Mouse (Mus musculus) ES-E14 (cell line): ENCODE results near the gene Commd9. TPM values are rescaled to one million over a fixed set of nuclear protein-coding genes. Genes with fewer than 3 reads are reported as not detected.

Experiments used
- DNase-seq: peaks from one replicate; pipeline ENCODE4 v3.0.0-alpha.2; 2013; ENCODE audit warnings: low read depth, low spot score
- H3K27ac ChIP-seq: 2 replicates; pipeline ENCODE4 v1.5.1; 2012; ENCODE audit warnings: low read depth, mild to moderate bottlenecking, low read length, moderate library complexity, mixed read lengths; ENCODE audit not compliant: poor library complexity, insufficient read depth, severe bottlenecking
- H3K36me3 ChIP-seq: 2 replicates; pipeline ENCODE4 v1.6.1; 2012; ENCODE audit warnings: mild to moderate bottlenecking, low read length, moderate library complexity, mixed read lengths; ENCODE audit not compliant: control insufficient read depth, poor library complexity, insufficient read depth, severe bottlenecking
- H3K4me1 ChIP-seq, 2 experiments: fragments of 150-350 bp in 1 of 2; sonication (generic) in 1 of 2; 2 replicates each; pipeline ENCODE4 v1.6.1; 2012; ENCODE audit warnings: low read length in 2 of 2, mild to moderate bottlenecking in 1 of 2, mixed read lengths in 1 of 2; ENCODE audit not compliant: control insufficient read depth in 2 of 2, insufficient read depth in 2 of 2, poor library complexity in 1 of 2
- H3K4me3 ChIP-seq, 2 experiments: fragments of 150-350 bp in 1 of 2; sonication (generic) in 1 of 2; 2 replicates each; pipeline ENCODE4 v1.5.1; 2012; ENCODE audit warnings: low read length in 2 of 2, low read depth in 1 of 2, mild to moderate bottlenecking in 1 of 2, mixed read lengths in 1 of 2; ENCODE audit not compliant: insufficient read depth in 1 of 2, poor library complexity in 1 of 2, severe bottlenecking in 1 of 2
- H3K9ac ChIP-seq: 2 replicates; pipeline ENCODE4 v1.6.1; 2012; ENCODE audit warnings: low read depth, mild to moderate bottlenecking, low read length, mixed read lengths; ENCODE audit not compliant: poor library complexity, insufficient read depth, severe bottlenecking
- H3K9me3 ChIP-seq: fragments of 150-350 bp; sonication (generic); 2 replicates; pipeline ENCODE4 v1.6.1; 2012; ENCODE audit warnings: low read depth, mild to moderate bottlenecking, low read length; ENCODE audit not compliant: control insufficient read depth, insufficient read depth
- CHD2 ChIP-seq: IDR thresholded peaks from 2 replicates; pipeline ENCODE4 v1.6.1; 2014; ENCODE audit warnings: mild to moderate bottlenecking, low read depth, low read length, inconsistent platforms
- HCFC1 ChIP-seq: IDR thresholded peaks from 2 replicates; pipeline ENCODE4 v1.6.1; 2012; ENCODE audit warnings: low read length, inconsistent platforms, borderline replicate concordance; ENCODE audit not compliant: insufficient read depth
- MAFK ChIP-seq: IDR thresholded peaks from 2 replicates; pipeline ENCODE4 v1.6.1; 2014; ENCODE audit warnings: mild to moderate bottlenecking, low read depth, low read length, inconsistent platforms; ENCODE audit not compliant: insufficient read depth
- ZC3H11A ChIP-seq: IDR thresholded peaks from 2 replicates; pipeline ENCODE4 v1.6.1; 2012; ENCODE audit warnings: low read depth, mild to moderate bottlenecking, inconsistent platforms, low read length, borderline replicate concordance
- ZNF384 ChIP-seq: IDR thresholded peaks from 2 replicates; pipeline ENCODE4 v1.6.1; 2012; ENCODE audit warnings: low read depth, low read length, inconsistent platforms
- in situ Hi-C, 2 experiments: fragments of 600-800 bp; cut with MboI; formaldehyde crosslinking; loops; one replicate each; pipeline ENCODE4 v1.15.1; 2025; ENCODE audit warnings: low sequenced_read_pairs in 2 of 2, inconsistent platforms in 1 of 2; ENCODE audit not compliant: unreplicated experiment in 2 of 2
- total RNA-seq: library from RNA; depleted of rRNA; stranded (reverse); fragments of 300-350 nt; gene quantifications from 2 replicates; pipeline ENCODE4 v1.2.3, GENCODE M21; 2012

Gene Commd9
- total RNA-seq, 1 experiment: 37.2 TPM

- DNase-seq: no peak
- no peak for TF ChIP-seq ZNF384
- no peak for TF ChIP-seq MAFK
- TF ChIP-seq CHD2: no peak
- no peak for TF ChIP-seq HCFC1
- TF ChIP-seq ZC3H11A: no peak
- Histone ChIP-seq H3K9me3 (no peaks in the 10 kb centered on the region), H3K9ac (no peak overlapping the region), H3K4me3 (no peak overlapping the region), H3K36me3 (no peaks in the 10 kb centered on the region), H3K4me1 (no peaks in the 10 kb centered on the region; a peak in 1 of 4 replicates), H3K27ac (no peak overlapping the region)
- in situ Hi-C loops: no loop called here
These were observed 1.8 kb upstream of the Commd9 start for GRCm38 (mm10) chr2:101884286-101884685.

DNA sequence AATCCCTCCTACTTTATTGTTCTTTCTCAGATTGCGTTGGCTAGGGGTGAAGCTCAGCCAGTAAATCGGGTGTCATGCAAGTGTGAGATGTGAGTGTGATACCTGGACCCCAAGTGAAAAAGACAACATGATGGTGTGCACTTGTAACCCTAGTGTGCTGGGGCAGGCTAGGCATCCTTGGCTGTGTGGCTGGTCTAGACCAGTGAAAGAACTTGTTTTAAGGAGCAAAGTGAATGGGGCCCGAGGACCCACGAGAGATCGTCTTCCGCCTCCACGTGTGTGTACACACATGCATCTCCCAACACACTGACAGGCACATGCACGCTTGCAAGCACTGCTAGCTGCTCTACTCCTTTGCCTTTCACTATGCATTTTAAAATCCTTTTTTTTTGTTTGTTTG, 2.8 kb downstream of the Commd9 start:
- in situ Hi-C loops: no loop called here
- no peaks in the 10 kb centered on the region; a peak in 1 of 4 replicates for H3K4me1 ChIP-seq

DNA sequence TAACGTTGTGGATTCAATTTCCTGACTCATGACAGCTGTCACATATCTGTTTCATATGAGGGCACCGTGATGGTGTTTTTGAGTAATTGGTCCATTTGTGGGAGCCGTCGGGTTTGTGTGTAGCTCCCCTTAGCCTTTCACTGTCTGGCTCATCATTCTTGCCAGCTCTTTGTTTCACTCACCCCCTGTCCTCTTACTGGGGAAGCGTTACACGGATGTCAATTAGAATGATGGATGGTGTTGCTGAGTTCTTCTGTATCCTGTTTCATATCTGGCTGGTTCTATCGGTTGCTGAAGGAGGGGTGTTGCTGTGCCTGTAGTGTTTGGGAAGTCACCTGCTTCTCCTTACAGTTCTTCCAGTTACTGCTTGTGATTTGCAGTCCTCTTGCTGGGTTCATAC, 5.1 kb downstream of the Commd9 start:
- Histone ChIP-seq H3K36me3 (peaks cover 5% of the 10 kb centered on the region), H3K4me3 (no peak overlapping the region), H3K9me3 (no peaks in the 10 kb centered on the region), H3K9ac (no peak overlapping the region), H3K27ac (no peak overlapping the region), H3K4me1 (no peaks in the 10 kb centered on the region; a peak in 1 of 4 replicates)
- in situ Hi-C loops: no loop called here
- no peak for DNase-seq
- TF ChIP-seq ZNF384 (no peak), MAFK (no peak), ZC3H11A (no peak), CHD2 (no peak), HCFC1 (no peak)

More for the DNA sequence above, 2.8 kb downstream of the Commd9 start:
- H3K27ac ChIP-seq: no peak overlapping the region
- TF ChIP-seq HCFC1 (no peak), MAFK (no peak), CHD2 (no peak), ZC3H11A (no peak), ZNF384 (no peak)
- no peak overlapping the region for H3K4me3 ChIP-seq
- no peaks in the 10 kb centered on the region for H3K9me3 ChIP-seq
- no peaks in the 10 kb centered on the region for H3K36me3 ChIP-seq
- no peak for DNase-seq
- H3K9ac ChIP-seq: no peak overlapping the region

- no peak for DNase-seq
- no peak overlapping the region for H3K4me3 ChIP-seq
- in situ Hi-C loops: no loop called here
- H3K9me3 ChIP-seq: no peaks in the 10 kb centered on the region
- H3K27ac ChIP-seq: no peak overlapping the region
- no peak overlapping the region for H3K9ac ChIP-seq
- H3K4me1 ChIP-seq: no peaks in the 10 kb centered on the region
- no peak for TF ChIP-seq MAFK
- no peak for TF ChIP-seq ZC3H11A
- no peak for TF ChIP-seq ZNF384
- no peak for TF ChIP-seq HCFC1
- no peak for TF ChIP-seq CHD2
- H3K36me3 ChIP-seq: peaks cover 10% of the 10 kb centered on the region
These were observed 8.1 kb downstream of the Commd9 start for GRCm38 (mm10) chr2:101894126-101894525.

GRCm38 (mm10) chr2:101896425-101897204, 10.6 kb downstream of the Commd9 start:
- DNase-seq: no peak
- in situ Hi-C loops: no loop called here
- H3K27ac ChIP-seq: no peak overlapping the region
- peaks cover 12% of the 10 kb centered on the region for H3K36me3 ChIP-seq
- H3K9ac ChIP-seq: no peak overlapping the region
- no peaks in the 10 kb centered on the region for H3K4me1 ChIP-seq
- no peak overlapping the region for H3K4me3 ChIP-seq
- no peaks in the 10 kb centered on the region for H3K9me3 ChIP-seq
- TF ChIP-seq HCFC1 (no peak), MAFK (no peak), ZNF384 (no peak), ZC3H11A (no peak), CHD2 (no peak)
